Mouse (Mus musculus): Measurements from ENCODE around the gene Apcs.

Apcs gene

DNA sequence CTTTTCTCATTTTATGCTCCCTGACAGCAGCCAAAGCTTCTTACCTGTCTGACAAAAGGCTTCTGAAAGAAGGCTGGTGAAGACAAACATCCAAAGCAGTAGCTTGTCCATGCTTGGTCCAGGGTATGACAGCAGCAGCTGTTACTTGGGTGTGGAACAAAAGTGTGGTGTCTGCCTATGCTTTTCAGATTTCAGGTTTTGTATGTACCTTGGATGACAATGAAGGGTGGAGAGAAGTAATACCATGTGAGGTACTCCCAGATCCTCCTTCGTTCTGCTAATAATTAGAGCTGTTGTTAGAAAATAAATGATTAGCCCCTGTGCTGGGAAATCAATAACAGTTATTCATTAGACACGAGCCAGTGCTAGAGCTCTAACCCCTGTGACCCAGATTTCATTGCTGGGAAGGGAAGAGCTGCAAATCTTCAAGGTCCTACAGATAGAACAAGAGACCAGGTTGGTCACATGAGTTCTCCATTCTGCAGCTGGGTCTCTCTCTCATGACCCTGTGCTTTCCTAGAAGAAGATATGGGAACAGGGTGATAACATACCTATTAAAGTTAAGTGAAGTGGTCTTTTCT, at the start of gene Apcs:
Gene Apcs, minus strand, starts transcription at position 265 of the 581 bp plus-strand sequence.
- in situ Hi-C loops (cut with MboI), result no loop called here

DNA sequence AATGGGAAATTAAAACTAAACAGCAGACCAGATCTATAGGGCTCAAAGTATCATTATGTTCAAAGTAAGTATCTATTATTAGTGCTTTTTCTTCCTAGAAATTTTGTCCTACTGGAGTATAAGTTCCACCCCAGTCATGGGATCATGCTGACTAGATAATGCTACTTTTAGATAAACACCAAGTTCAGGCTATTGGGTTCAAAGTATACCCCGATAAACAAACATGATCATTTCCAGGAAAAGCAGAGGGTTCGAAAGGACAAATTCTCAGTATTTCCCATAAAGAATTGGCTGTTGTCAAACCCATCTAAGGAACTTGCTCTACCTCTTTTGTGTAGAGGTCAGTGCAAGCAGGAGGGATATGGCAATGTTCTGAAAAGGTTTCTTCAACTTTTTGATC, 37.4 kb upstream of the Apcs start:
- in situ Hi-C loops (cut with MboI), result no loop called here

DNA sequence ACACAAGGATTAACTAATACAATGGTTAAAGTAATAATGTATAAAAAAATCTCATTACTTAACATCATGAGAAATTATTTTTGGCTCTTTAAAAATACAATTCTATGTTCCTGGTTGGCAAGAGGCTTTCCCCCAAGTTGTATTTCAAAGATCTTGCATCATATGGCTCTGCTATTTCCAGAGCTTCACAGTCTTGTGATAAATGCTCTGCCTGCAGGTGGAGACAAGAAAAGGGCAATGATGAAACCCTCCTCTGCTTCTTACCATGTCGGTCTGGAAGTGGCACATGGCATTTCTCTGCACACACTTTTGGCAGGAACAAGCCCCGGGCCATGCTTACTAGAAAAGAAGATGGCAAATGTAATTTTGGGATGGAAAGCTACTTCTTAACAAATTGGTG, 23.6 kb upstream of the Apcs start:
- in situ Hi-C loops (cut with MboI), result no loop called here

DNA sequence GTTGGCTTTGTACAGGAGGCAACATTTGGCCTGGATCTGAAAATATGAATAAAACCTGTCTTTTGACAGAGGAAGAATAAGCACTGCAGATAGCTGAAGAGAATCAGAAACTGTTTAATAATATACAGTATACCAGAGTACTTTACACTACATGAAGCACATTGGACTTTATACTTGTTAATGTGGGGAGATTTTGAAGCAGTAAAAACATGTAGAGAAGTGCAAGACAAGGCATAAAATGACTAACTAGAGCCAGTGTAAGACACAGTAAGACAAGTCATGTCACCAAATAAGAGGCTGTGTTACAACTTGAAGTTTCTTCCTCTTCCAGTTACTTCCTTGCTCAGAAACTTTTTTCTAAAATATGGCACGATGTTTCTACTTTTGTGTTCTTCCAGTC, 22.3 kb upstream of the Apcs start:
- in situ Hi-C loops (cut with MboI), result no loop called here

DNA sequence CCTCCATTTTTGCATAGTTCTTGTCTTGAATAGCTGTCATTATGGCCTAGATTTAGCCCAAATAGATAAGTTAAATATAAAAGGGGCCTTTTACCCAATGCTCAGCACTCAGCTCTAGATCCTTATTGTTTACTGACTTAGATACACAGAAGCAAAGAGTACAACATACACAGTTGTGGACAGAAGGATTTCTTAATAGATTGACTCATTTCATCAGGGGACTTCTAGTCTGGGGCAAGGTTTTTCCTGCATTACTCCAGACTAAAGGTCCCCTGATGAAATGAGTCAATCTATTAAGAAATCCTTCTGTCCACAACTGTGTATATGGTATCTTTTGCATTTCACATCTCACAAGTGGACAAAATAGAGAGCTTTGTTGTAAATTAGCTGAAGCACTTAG, 8.5 kb upstream of the Apcs start:
- in situ Hi-C loops (cut with MboI), result no loop called here

DNA sequence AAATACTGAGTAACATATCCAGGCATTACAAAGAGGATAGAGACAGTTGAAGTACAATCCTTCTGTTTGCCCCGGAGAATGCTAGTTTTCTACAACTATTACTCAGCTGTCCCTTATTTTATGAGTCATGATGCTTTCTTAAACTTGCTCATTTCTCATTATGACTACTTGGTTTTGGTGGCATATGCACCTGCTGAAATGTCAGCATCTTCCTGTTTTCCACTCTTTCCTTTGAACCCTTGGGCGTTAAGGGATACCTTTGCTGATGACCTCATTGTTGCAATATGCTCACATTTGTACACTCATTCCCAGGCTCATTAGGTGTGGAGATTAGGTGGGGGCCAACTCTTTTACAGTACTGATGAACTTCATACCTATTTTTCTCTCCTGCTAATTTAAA, 594 bp upstream of the Apcs start:
- in situ Hi-C loops (cut with MboI), result no loop called here

DNA sequence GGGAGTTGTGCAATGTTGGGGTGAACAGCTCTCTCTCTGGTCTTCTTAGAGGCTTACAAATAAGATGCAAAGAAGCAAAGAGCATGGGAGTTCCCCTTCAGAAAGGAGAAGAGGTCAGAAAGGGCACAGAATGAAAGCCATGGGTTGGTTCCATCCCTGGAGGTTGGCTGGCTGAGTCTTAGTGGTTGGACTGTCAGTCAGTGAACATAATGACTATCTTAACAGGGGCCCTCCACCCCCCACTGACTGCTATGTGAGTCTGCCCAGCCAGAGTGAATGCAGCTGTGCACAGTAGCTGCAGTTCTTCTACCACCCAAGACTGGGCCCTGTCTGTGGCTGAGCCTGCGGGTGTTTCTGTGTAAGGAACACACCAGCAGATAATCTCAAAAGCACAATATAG, 18.2 kb downstream of the Apcs start:
- in situ Hi-C loops (cut with MboI), result no loop called here

DNA sequence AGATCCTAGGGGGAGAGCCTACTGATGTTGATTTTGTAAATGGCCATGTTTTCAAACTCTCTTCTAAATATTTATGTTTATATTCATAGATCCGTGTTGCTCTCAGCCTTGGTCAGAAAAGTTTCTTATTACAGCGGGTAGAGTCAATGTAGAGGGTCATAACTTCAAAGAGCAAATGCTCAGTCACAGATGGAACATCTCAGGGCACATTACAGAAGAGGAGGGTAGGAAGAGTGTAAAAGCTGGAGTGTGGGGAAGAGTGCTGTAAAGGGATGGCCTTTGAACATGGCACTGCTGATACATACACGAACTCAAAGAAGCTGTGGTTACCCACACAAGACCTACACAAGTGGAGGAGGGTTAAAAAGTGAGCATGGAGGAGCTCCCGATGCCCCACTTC, 19.6 kb downstream of the Apcs start:
- in situ Hi-C loops (cut with MboI), result no loop called here

DNA sequence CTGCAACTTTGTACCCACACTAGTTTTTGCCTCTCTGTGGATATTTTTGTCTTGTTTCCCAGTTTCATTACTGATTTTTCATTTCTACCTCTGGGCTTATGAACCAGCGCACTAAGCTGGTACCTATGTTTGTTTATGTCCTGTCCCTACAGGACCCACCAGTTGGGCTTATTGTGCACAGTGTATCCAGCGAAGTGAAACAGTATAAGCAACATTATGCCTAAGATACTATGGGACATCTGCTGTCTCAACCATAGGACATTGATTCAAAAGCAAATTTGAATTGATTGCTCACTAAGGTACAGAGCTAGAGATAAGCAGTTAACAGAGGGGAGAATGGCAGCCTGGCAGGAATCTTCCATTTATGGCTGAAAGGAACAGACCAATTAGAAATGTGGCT, 46.7 kb downstream of the Apcs start:
- in situ Hi-C loops (cut with MboI), result no loop called here

DNA sequence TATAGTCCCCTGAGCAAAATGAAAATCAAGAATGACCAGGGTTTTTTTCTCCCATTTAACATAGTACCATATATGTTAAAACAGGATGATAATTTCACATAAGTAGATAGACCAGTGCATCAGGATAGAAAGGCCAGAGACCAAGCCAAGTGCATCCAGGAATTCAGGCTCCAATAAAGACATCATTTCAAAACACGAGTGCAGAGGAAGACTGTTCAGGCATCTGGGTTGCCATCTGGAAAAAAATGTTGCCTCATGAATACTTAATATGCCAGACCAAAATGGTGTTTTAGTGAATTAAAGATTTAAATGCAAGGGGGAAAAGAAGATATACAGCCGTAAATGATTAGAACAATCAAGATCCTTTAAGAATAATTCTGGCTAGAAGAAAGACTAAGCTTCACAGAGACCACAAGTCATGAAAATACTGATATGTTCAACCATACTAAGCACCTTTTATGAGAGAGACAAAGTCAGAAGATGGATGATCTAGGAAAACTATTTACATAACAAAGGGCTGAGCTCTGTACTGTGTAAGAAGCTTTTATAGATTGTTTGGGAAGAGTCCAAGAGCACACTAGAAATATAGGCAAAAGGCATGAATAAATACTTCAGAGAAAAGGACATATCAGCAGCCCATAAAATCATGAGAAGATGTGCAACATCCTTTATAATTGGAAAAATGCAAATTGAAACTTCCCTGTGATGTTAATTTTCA, 47.6 kb downstream of the Apcs start:
- in situ Hi-C loops (cut with MboI), result no loop called here
